Mouse (Mus musculus) midbrain, embryonic 11.5 days (tissue): ENCODE data around the gene Nav2. TPM values are rescaled to one million over a fixed set of nuclear protein-coding genes. Genes with fewer than 3 reads are reported as not detected.

Experiments
- ATAC-seq: fragments of 200-750 bp; cut with Nextera tagmentation; 2 replicates; pipeline ENCODE4 v1.8.0; 2017; ENCODE audit warnings: moderate TSS enrichment, moderate library complexity; ENCODE audit not compliant: low FRiP score
- DNase-seq: peaks from one replicate; pipeline ENCODE4 v3.0.0; 2015; ENCODE audit warnings: low spot score; ENCODE audit errors: missing footprints
- H3K27ac ChIP-seq: fragments of 300-500 bp; sonication (generic); 2 replicates; pipeline ENCODE4 v1.5.1; 2014; ENCODE audit warnings: low read depth, low read length
- H3K27me3 ChIP-seq: fragments of 300-500 bp; sonication (generic); 2 replicates; pipeline ENCODE4 v1.6.1; 2014; ENCODE audit warnings: mild to moderate bottlenecking, low read length, moderate library complexity, mixed read lengths; ENCODE audit not compliant: control insufficient read depth, insufficient read depth
- H3K36me3 ChIP-seq: fragments of 300-500 bp; sonication (generic); 2 replicates; pipeline ENCODE4 v1.6.1; 2014; ENCODE audit warnings: mild to moderate bottlenecking, low read length, moderate library complexity, mixed read lengths; ENCODE audit not compliant: control insufficient read depth, insufficient read depth
- H3K4me1 ChIP-seq: fragments of 300-500 bp; sonication (generic); 2 replicates; pipeline ENCODE4 v1.6.1; 2014; ENCODE audit warnings: low read length; ENCODE audit not compliant: control insufficient read depth, insufficient read depth
- H3K4me2 ChIP-seq: fragments of 300-500 bp; sonication (generic); 2 replicates; pipeline ENCODE4 v1.6.1; 2014; ENCODE audit warnings: mild to moderate bottlenecking, moderate library complexity
- H3K4me3 ChIP-seq: fragments of 300-500 bp; sonication (generic); 2 replicates; pipeline ENCODE4 v1.5.1; 2014; ENCODE audit warnings: low read depth, low read length
- H3K9ac ChIP-seq: fragments of 300-500 bp; sonication (generic); 2 replicates; pipeline ENCODE4 v1.6.1; 2014; ENCODE audit warnings: low read length
- H3K9me3 ChIP-seq: fragments of 300-500 bp; sonication (generic); 2 replicates; pipeline ENCODE4 v1.6.1; 2016; ENCODE audit warnings: low read length; ENCODE audit not compliant: control insufficient read depth
- WGBS: fragments of 180-500 bp; shearing (Covaris S2); extraction: QIAGEN DNeasy Blood & Tissue Kit; methylation state at CpG from one replicate; pipeline ENCODE4 v1.1.7; 2014; 5-methylcytosine and 5-hydroxymethylcytosine counted together
- polyA plus RNA-seq: library from polyadenylated mRNA; unstranded; fragments of >200 nt; fragmentation: Nextera tagmentation; extraction: Ambion mirVana; gene quantifications from 2 replicates; pipeline ENCODE4 v1.2.1, GENCODE M21; 2014

Nav2 gene
- polyA plus RNA-seq, 1 experiment from 2014 or later: 15.9 TPM

DNA sequence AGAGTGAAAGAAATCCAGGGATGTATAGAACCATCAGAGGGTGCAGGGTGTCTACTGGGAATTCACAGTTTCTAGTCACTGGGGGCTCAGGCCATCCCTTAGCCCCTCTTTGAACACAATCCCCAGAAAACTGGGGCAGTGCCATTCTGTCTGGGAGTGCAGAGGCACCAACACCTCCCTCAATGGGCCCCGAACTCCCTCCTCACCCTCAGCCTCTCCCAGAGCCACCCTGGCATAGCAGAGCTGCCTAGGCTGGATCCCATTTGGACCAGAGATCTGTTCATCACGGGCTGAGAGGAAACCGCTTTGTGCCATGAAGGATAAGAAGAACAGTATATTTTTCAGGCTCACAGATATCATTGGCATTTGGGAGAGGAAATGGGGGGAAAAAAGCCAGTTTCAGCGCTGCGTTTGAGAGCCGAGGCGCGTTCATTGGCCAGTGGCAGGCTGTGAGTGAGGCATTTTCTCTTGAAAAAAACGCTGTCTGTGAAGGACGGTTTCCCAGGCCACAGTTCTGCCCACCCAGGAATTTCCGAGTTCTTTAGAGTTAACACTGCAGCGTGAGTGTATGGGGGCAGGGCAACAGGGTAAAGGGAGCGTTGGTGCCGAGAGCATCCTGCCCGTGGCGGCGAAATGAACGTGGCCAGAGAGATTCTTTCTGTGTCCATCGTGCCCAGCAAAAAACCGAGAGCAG lies 211.4 kb downstream of the Nav2 start:
- peak overlapping the region; percentile 43 for H3K4me2 ChIP-seq
- no peaks in the 10 kb centered on the region for H3K36me3 ChIP-seq
- H3K27me3 ChIP-seq: peaks cover 15% of the 10 kb centered on the region
- peak; percentile 94 for DNase-seq
- peak overlapping the region; percentile 20 for H3K4me3 ChIP-seq
- H3K9ac ChIP-seq: peak overlapping the region; percentile 48
- H3K4me1 ChIP-seq: peaks cover 25% of the 10 kb centered on the region
- peak; percentile 84 for ATAC-seq
- H3K27ac ChIP-seq: peak overlapping the region; percentile 59
- WGBS: 15% methylated on average over 20 of the region's 20 CpGs
- H3K9me3 ChIP-seq: no peaks in the 10 kb centered on the region

- no peak for DNase-seq
- Histone ChIP-seq H3K27me3 (peaks cover 15% of the 10 kb centered on the region), H3K9me3 (no peaks in the 10 kb centered on the region), H3K9ac (peak overlapping the region; percentile 48), H3K4me1 (peaks cover 25% of the 10 kb centered on the region), H3K4me3 (peak overlapping the region; percentile 20), H3K27ac (no peak overlapping the region; the same call in none of the 2 replicates), H3K4me2 (peak overlapping the region; percentile 43), H3K36me3 (no peaks in the 10 kb centered on the region)
- 16% methylated on average over 6 of the region's 6 CpGs for WGBS
- peak; percentile 53 for ATAC-seq
Observed at GRCm38 (mm10) chr7:49120488-49120864, 212.0 kb downstream of the Nav2 start.

DNA sequence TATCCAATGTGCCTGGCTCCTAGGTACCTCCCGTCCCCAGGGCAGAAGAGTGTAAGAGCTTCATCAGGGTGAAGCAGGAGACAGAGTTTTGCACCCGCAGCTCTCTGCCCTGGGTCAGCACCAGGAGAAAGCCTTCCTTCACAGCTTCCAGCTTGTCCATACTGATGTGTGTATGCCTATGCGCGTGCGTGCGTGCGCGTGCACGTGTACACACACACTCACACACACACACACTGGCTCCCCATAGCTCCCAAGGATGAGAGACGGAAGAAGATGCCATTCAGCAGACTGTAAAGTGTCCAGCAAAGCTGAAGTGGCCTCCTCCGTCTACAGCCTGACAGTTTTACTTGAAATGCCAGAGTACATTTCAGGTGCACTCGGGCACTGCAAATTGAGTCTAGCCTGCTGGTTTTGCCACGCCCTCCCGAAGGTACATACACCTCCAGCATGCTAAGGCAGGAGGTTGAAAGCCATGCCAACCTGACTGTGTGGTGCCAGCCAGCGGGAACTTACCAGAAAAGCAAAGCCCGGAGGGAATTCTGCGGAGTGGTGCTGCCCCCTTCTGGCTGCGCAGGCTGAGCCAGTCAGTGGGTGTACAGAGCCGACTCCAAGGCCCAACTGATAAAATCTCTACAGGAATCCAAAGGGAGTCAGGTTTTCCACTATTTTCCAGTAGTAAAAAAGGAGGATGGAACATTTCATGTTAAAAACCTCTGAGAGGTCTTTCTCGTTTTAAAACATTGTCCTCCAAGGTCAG lies 212.6 kb downstream of the Nav2 start:
- Histone ChIP-seq H3K4me3 (no peak overlapping the region), H3K27me3 (peaks cover 14% of the 10 kb centered on the region), H3K27ac (no peak overlapping the region; the same call in 1 of the 2 replicates), H3K4me2 (peak overlapping the region; percentile 43), H3K36me3 (no peaks in the 10 kb centered on the region), H3K9me3 (no peaks in the 10 kb centered on the region), H3K9ac (peak overlapping the region; percentile 17; the same call in 1 of the 2 replicates), H3K4me1 (peaks cover 25% of the 10 kb centered on the region)
- WGBS: 36% methylated on average over 20 of the region's 20 CpGs
- peak; percentile 68 for ATAC-seq
- peak; percentile 99 for DNase-seq

- WGBS: 76% methylated on average over 7 of the region's 7 CpGs
- H3K4me2 ChIP-seq: no peak overlapping the region
- no peak overlapping the region for H3K4me3 ChIP-seq
- peaks cover 25% of the 10 kb centered on the region for H3K4me1 ChIP-seq
- no peaks in the 10 kb centered on the region for H3K36me3 ChIP-seq
- H3K27me3 ChIP-seq: peaks cover 10% of the 10 kb centered on the region
- no peaks in the 10 kb centered on the region for H3K9me3 ChIP-seq
- H3K27ac ChIP-seq: no peak overlapping the region
- DNase-seq (no peak), ATAC-seq (no peak)
- no peak overlapping the region for H3K9ac ChIP-seq
Observed at GRCm38 (mm10) chr7:49122498-49122897, 214.0 kb downstream of the Nav2 start.

- Histone ChIP-seq H3K36me3 (no peaks in the 10 kb centered on the region), H3K27me3 (no peaks in the 10 kb centered on the region), H3K9me3 (no peaks in the 10 kb centered on the region), H3K9ac (no peak overlapping the region), H3K4me3 (no peak overlapping the region), H3K4me1 (peaks cover 7% of the 10 kb centered on the region), H3K27ac (no peak overlapping the region), H3K4me2 (no peak overlapping the region)
- WGBS: 35% methylated on average over 3 of the region's 3 CpGs
- DNase-seq: peak; percentile 91
- ATAC-seq: no peak
Observed at GRCm38 (mm10) chr7:49125545-49125944, 217.0 kb downstream of the Nav2 start.

DNA sequence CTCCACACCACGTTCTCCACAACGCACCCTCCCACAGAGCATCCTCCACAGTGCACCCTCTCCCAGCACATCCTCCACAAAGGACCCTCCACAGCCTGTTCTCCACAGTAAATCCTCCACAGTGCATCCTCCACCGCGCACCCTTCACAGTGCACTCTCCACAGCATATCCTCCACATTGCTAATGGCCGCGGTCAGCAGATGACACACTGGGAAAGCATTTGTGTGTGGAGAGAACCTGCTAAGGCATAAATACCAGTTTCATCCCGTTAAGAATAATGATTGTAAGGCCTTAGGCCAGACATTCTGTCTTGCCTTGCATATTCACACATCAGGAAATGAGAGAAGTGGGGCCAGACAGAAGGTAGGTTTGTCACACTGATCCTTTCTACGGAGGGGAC lies 219.7 kb downstream of the Nav2 start:
- WGBS: 83% methylated on average over 8 of the region's 8 CpGs
- H3K9ac ChIP-seq: no peak overlapping the region
- no peak for DNase-seq

DNA sequence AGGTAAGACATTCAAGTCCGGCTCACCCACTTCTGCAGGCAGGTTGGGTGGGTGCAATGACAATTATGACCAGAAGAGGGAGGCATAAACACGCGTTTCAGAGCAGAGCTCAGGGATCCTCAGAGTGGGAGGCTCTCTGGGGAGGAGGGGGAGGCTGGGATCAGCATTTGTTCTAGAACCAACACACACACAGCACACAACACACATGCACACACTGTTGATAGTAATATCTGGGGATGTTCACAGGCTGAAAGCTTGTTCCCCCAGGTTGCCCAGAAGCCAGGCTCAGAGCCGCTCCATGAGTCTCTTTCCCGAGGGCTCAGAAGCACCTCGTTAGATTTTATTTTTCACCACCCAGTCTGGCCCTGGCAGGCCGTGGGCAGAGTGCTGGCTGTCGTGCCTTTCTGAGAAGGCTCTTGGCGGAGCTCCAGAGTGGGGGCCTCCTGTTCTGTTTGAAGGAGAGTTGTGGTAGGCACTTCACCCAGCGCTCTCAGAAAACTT lies 224.4 kb downstream of the Nav2 start:
- no peak overlapping the region for H3K4me2 ChIP-seq
- H3K9me3 ChIP-seq: no peaks in the 10 kb centered on the region
- peak; percentile 70 for ATAC-seq
- no peaks in the 10 kb centered on the region for H3K27me3 ChIP-seq
- no peaks in the 10 kb centered on the region for H3K36me3 ChIP-seq
- H3K4me3 ChIP-seq: no peak overlapping the region
- DNase-seq: peak; percentile 97
- H3K4me1 ChIP-seq: no peaks in the 10 kb centered on the region
- 41% methylated on average over 10 of the region's 10 CpGs for WGBS
- H3K9ac ChIP-seq: no peak overlapping the region
- H3K27ac ChIP-seq: no peak overlapping the region

More for the DNA sequence above, 219.7 kb downstream of the Nav2 start:
- H3K4me1 ChIP-seq: no peaks in the 10 kb centered on the region
- no peak for ATAC-seq
- H3K4me3 ChIP-seq: no peak overlapping the region
- H3K27me3 ChIP-seq: no peaks in the 10 kb centered on the region
- H3K9me3 ChIP-seq: no peaks in the 10 kb centered on the region
- no peaks in the 10 kb centered on the region for H3K36me3 ChIP-seq
- H3K27ac ChIP-seq: no peak overlapping the region
- H3K4me2 ChIP-seq: no peak overlapping the region

GRCm38 (mm10) chr7:49134396-49134795 lies 225.9 kb downstream of the Nav2 start:
- H3K27me3 ChIP-seq: no peaks in the 10 kb centered on the region
- no peak for ATAC-seq
- H3K4me1 ChIP-seq: no peaks in the 10 kb centered on the region
- 71% methylated on average over 5 of the region's 5 CpGs for WGBS
- no peak overlapping the region for H3K4me3 ChIP-seq
- H3K36me3 ChIP-seq: no peaks in the 10 kb centered on the region
- no peak overlapping the region for H3K9ac ChIP-seq
- H3K9me3 ChIP-seq: no peaks in the 10 kb centered on the region
- no peak overlapping the region for H3K27ac ChIP-seq
- H3K4me2 ChIP-seq: no peak overlapping the region
- no peak for DNase-seq

DNA sequence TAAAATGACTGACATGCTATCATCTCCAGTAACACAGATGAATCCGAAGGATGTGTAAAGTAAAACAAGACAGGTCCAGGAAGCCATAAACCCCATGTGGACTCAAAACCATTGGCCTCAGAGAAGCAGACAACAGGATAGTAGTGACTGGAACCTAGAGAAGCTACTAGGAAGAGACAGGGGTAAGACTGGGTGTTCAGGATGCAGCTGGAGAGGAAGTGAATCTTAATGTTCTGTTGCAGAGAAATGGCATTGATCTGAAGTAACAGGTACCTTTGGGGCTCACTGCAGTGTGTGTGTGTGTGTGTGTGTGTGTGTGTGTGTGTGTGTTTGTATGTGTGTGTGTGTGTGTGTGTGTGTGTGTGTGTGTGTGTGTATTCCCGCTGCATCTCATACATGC lies 231.2 kb downstream of the Nav2 start:
- WGBS: 80% methylated on average over 2 of the region's 2 CpGs

More for the DNA sequence above, 231.2 kb downstream of the Nav2 start:
- no peaks in the 10 kb centered on the region; the same call in 1 of the 2 replicates for H3K9me3 ChIP-seq
- H3K27me3 ChIP-seq: no peaks in the 10 kb centered on the region
- H3K27ac ChIP-seq: no peak overlapping the region
- H3K4me1 ChIP-seq: no peaks in the 10 kb centered on the region
- H3K9ac ChIP-seq: no peak overlapping the region
- H3K4me2 ChIP-seq: no peak overlapping the region
- ATAC-seq: no peak
- DNase-seq: no peak
- no peaks in the 10 kb centered on the region for H3K36me3 ChIP-seq
- H3K4me3 ChIP-seq: no peak overlapping the region
